Mouse (Mus musculus) small intestine, adult 2 months (tissue): ENCODE measurements around the gene Rasgef1b. TPM values are rescaled to one million over a fixed set of nuclear protein-coding genes. Genes with fewer than 3 reads are reported as not detected.

Source experiments
- H3K27ac ChIP-seq: fragments of 200-500 bp; 2 replicates; pipeline ENCODE4 v1.5.1; 2012; ENCODE audit warnings: low read depth, low read length, control low read depth, inconsistent platforms; ENCODE audit not compliant: insufficient read depth
- H3K27me3 ChIP-seq: fragments of 200-500 bp; 2 replicates; pipeline ENCODE4 v1.6.1; 2012; ENCODE audit warnings: mild to moderate bottlenecking, moderate library complexity, low read length, inconsistent platforms; ENCODE audit not compliant: control insufficient read depth, insufficient read depth
- H3K36me3 ChIP-seq: fragments of 200-500 bp; 2 replicates; pipeline ENCODE4 v1.6.1; 2012; ENCODE audit warnings: mild to moderate bottlenecking, low read length, control low read depth, inconsistent platforms; ENCODE audit not compliant: control insufficient read depth, insufficient read depth
- H3K4me1 ChIP-seq: fragments of 200-500 bp; 2 replicates; pipeline ENCODE4 v1.6.1; 2012; ENCODE audit warnings: low read length, inconsistent platforms, mixed read lengths; ENCODE audit not compliant: control insufficient read depth, insufficient read depth, insufficient read length
- H3K4me3 ChIP-seq: fragments of 200-500 bp; 2 replicates; pipeline ENCODE4 v1.5.1; 2012; ENCODE audit warnings: low read depth, mild to moderate bottlenecking, control low read depth, inconsistent platforms, low read length, moderate library complexity
- CTCF ChIP-seq: fragments of 200-500 bp; IDR thresholded peaks from 2 replicates; pipeline ENCODE4 v1.5.1; 2012; ENCODE audit warnings: low read depth, mild to moderate bottlenecking, control low read depth, inconsistent platforms, low read length, moderate library complexity, mixed read lengths; ENCODE audit not compliant: insufficient replicate concordance, insufficient read length; ENCODE audit errors: extremely low read depth
- POLR2A ChIP-seq: fragments of 200-500 bp; IDR thresholded peaks from 2 replicates; pipeline ENCODE4 v1.6.1; 2012; ENCODE audit warnings: low read depth, mild to moderate bottlenecking, control low read depth, inconsistent platforms, low read length, moderate library complexity
- WGBS: fragments of 180-500 bp; shearing (Covaris S2); methylation state at CpG from one replicate; pipeline ENCODE4 v1.1.7; 2018; 5-methylcytosine and 5-hydroxymethylcytosine counted together
- polyA plus RNA-seq: library from polyadenylated mRNA; depleted of rRNA; stranded (reverse); fragments of >200 nt; gene quantifications from 2 replicates; pipeline ENCODE4 v1.2.3, GENCODE M21; 2012

Gene Rasgef1b
- polyA plus RNA-seq, 1 experiment, result 16.2 TPM

DNA sequence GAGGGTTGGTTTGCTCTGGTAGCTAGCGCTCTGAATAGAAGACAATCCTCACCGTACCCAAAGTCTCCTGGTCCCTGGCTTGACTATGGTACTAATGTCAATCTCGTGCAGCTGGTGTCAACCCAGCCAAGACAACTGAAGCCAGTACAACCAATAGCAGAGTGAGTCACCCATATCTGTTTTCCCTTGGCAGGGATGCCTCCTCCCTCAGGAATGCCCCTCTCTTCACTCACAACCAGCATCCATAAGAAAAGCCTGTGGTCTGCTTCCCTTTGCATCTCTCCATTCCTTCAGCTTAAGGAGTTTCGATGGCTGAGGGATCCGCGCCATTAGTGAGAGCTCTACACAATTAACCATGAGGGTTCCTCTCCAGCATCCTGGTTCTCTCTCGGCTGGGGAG is 246.8 kb downstream of the Rasgef1b start:
- WGBS, result 92% methylated on average over 7 of the region's 7 CpGs
- Histone ChIP-seq H3K4me3 (no peak overlapping the region), H3K27ac (no peak overlapping the region), H3K36me3 (no peaks in the 10 kb centered on the region), H3K4me1 (peaks cover 8% of the 10 kb centered on the region), H3K27me3 (no peaks in the 10 kb centered on the region)
- TF ChIP-seq POLR2A (no peak), CTCF (no peak)

DNA sequence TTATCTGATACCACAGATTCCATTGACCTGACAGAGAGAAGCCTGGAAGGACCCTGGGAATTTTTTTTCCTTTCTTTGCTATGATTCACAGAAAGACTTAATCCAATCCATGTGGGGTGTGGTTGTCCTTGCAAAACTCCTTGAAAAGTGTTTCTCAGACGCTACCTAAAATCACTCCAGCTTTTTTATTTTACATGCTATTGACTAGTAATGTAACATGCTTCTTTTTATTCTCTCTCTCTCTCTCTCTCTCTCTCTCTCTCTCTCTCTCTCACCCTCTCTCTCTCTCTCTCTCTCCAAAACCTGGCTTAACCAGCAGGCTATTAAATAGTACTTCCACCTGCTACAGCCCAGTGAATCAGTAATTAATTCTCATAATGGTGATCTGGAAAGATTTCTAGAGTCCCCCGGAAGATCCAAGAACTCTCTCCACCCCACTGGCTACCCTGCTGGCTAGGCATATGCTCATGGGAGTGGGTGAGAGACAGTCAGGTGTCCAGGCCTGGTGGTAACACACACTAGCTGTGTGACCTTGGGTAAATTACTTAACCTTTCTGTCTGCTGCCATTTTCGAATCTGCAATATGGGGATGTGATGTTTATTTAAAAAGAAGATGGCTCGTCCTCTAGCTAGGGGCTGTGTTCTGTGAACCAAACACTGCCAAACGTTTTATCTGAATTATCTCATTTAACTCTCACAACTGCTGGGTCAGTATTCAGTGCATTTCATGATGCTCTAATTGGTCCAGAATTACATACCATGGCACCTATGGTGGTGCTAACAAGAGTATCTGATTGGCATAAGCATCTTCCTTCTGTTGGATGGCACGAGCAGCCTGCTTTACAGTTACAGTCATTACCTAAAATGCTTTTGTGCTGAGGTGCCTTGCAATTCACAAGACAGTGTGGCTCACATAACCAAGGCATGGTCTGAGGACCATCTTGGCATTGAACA is 248.5 kb downstream of the Rasgef1b start:
- Histone ChIP-seq H3K36me3 (no peaks in the 10 kb centered on the region), H3K4me3 (no peak overlapping the region), H3K4me1 (peaks cover 12% of the 10 kb centered on the region), H3K27me3 (no peaks in the 10 kb centered on the region), H3K27ac (no peak overlapping the region)
- WGBS, result 83% methylated on average over 6 of the region's 6 CpGs
- no peak for TF ChIP-seq POLR2A
- TF ChIP-seq CTCF, result no peak

DNA sequence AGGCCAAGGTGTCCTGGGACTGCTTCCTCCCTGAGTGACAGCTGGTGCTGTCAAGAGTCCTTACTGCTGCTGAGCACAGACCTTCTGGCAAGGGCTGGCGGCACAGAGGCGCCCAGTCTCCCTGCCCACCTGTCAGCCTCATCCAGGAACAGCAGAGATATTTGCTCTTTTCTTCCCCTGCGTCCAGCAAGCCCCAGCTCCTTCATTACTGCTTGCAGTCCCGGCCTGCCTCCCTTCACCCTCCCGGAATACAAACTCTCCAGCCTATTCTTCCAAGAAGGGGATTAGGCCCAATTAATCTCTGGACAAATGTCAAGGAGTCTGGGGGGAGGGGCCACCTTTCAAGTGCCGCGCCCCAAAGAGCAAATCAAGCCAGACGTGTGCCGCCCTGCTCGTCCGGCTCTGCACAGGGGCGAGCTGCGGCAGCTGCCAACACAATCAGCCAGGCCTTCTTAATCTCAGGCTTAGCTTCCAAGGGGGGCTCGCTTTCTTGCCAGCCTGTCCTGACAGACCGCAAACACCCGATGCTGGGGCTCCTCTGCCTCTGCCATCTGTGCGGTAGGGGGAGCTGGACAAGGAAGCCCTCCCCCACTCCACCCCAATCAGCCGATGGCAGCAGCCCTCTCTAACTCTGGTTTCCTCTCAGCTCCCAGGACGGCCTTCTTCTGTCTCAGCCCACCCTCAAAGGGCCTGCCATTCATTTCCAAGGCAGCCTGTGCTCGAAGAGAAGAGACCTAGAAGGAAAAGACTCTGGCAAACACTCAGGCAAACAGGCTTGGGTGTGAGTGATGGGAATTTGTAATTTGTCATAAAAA is 249.4 kb downstream of the Rasgef1b start:
- peak overlapping the region; percentile 17; the same call in 1 of the 2 replicates for H3K4me3 ChIP-seq
- H3K36me3 ChIP-seq, result no peaks in the 10 kb centered on the region
- H3K27ac ChIP-seq, result no peak overlapping the region
- TF ChIP-seq POLR2A, result no peak
- TF ChIP-seq CTCF, result no peak
- WGBS, result 10% methylated on average over 20 of the region's 20 CpGs
- no peaks in the 10 kb centered on the region for H3K27me3 ChIP-seq
- peaks cover 12% of the 10 kb centered on the region for H3K4me1 ChIP-seq

DNA sequence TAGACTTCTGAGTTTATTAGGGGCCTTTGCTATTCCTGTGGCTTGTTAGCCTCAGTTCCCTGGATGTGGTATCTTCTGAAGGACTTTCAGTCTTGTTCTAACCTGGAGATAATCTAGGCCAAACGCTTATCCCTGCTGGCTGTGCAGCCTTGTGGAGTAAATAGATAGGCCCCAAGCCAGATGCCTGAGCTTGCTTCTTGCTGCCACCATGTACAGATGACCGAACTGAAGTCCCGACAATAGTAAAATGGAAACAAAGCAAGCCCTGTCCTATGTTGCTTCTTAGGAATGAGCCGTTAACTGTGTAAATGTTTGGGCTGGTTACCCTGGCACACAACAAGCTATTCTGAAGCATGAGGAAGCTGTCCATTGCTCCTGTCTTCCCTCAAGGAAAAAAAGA is 250.1 kb downstream of the Rasgef1b start:
- no peak for TF ChIP-seq CTCF
- TF ChIP-seq POLR2A, result no peak
- H3K36me3 ChIP-seq, result no peaks in the 10 kb centered on the region
- no peaks in the 10 kb centered on the region for H3K27me3 ChIP-seq
- H3K4me3 ChIP-seq, result no peak overlapping the region
- H3K27ac ChIP-seq, result no peak overlapping the region
- H3K4me1 ChIP-seq, result peaks cover 12% of the 10 kb centered on the region
- WGBS, result 14% methylated on average over 4 of the region's 4 CpGs

DNA sequence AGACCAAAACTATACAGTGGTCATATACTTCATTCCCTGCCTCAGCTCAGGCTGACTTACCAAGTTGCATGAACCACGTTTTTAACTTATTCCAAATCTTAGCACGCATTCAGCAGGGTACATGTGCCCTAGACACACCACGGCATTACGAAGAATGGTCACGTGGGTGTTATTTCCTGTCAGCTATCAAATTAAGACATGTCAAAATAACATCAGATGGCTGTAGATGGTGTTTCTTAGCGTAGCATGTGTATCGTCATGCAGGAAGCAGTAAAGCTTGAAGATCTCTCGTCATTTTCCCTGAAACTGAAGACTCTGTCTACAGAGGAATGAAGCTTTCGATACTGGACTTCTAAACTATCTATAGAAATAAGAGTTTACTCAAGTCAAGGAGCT is 251.4 kb downstream of the Rasgef1b start:
- H3K27ac ChIP-seq, result no peak overlapping the region
- WGBS, result 94% methylated on average over 9 of the region's 9 CpGs
- peaks cover 12% of the 10 kb centered on the region for H3K4me1 ChIP-seq
- no peaks in the 10 kb centered on the region for H3K36me3 ChIP-seq
- H3K4me3 ChIP-seq, result no peak overlapping the region
- H3K27me3 ChIP-seq, result no peaks in the 10 kb centered on the region
- TF ChIP-seq CTCF (no peak), POLR2A (no peak)

DNA sequence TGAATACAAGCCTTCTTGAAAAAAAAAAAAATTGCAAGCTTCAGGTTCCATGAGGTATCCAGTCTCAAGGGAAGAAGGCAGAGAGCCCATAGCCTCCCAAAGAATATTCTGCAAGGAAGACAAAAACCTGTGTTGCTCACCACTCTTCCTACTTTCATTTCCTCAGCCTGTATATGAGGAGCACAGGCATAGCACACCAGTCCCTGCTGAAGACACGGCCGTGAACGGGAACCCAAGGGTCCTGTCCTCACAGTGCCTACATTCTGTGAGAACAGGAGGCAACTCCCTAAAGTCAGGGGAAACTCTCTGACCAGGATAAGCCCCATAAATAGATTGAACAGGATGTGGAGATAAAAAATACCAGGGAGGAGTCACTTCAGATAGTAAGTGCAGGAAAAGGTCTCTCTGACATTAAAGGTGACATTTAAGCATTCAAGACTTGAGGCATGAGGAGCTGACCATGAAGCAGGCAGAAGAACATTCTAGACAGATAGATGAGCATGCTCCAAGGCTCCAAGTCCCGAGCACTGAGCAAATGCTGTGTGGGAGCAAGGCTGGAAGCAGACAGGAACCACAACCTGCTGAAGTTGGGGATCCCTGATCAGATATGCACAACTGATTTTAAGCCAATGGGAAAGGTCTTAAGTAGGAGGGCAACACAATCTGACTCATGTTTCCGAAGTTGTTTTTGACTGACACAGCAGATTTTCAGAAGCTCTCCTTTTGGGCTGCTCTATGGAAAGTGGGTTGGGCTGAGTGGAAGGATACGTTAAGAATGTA is 252.0 kb downstream of the Rasgef1b start:
- Histone ChIP-seq H3K27ac (no peak overlapping the region), H3K36me3 (no peaks in the 10 kb centered on the region), H3K4me3 (no peak overlapping the region), H3K4me1 (peaks cover 12% of the 10 kb centered on the region), H3K27me3 (no peaks in the 10 kb centered on the region)
- 71% methylated on average over 6 of the region's 6 CpGs for WGBS
- TF ChIP-seq CTCF (no peak), POLR2A (no peak)
